Mouse (Mus musculus): ENCODE measurements at regions not wholly inside any gene's neighbourhood (a gene's known extent, or its start where the extent isn't known, plus 50 kb on each side); places are given as distances from the start of the nearest gene placed in this dataset.

DNA sequence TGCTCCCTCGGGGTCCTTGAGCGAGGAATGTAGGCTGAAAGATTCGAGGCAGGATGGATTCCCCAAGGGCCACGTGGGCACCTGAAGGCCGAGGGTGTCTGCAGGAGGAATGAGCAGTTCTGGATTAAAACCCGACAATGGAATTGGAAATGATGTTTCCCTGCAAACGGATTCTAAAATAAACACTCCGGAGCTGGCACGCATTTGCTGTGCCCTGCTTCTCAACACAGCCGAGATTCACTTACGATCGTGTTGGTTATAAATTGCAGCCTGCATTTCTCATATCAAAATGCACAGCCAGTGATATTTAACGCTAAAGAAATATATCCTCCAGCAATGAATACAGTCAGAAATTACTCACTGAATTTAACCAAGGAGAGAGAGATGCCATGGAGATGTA lies 169.4 kb upstream of the Fam19a5 start:
- no peak for DNase-seq

GRCm38 (mm10) chr15:87375596-87376194 lies 168.4 kb upstream of the Fam19a5 start:
- no peak for DNase-seq

- no peak for DNase-seq
Measured at GRCm38 (mm10) chr15:87383551-87384265, 160.4 kb upstream of the Fam19a5 start.

- no peak for DNase-seq
Measured at GRCm38 (mm10) chr15:87384279-87385066, 159.6 kb upstream of the Fam19a5 start.

GRCm38 (mm10) chr15:87386513-87386983 lies 157.6 kb upstream of the Fam19a5 start:
- DNase-seq = no peak

- DNase-seq = no peak
Measured at GRCm38 (mm10) chr15:87391395-87391794, 152.7 kb upstream of the Fam19a5 start.

DNA sequence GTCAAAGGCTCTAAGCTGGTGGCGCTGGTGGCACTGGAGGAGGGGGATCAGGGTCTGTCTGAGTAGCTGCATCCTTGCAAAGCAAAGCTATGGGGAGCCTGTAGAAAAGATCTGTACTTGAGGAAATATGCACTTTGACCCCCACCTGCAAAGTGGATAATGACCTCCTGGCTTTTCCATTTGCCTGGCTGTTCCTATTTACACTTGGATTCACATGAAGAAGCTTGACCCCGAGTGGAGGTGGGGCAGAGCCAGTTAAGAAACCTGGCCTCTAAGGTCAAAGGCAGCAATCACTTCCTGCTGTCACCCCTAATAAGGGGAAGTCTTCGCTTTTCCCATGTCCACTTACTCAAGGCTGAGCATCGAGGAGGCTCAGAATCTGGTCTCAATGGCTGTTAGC lies 145.7 kb upstream of the Fam19a5 start:
- no peak for DNase-seq

GRCm38 (mm10) chr15:87405689-87406088 lies 138.4 kb upstream of the Fam19a5 start:
- no peak for DNase-seq

DNA sequence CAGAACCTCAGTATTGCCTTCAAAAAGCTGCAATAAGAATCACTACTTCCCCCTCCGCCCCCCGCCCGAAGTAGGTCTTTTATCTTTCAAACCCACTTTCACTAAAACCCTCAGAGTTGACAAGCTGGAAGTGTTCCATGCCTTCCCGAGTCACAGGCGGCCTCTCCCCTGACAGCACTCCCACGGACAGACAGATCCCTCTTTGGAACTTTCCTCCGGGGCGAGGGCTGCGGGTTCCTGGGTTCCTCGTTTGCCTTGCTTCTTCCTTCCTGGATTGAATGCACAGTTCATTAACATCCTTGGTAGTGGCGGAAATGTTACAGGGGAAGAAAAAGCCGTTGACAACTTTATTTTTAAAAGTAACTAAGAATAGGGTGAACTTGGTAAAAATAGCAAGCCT lies 132.1 kb upstream of the Fam19a5 start:
- DNase-seq = no peak

DNA sequence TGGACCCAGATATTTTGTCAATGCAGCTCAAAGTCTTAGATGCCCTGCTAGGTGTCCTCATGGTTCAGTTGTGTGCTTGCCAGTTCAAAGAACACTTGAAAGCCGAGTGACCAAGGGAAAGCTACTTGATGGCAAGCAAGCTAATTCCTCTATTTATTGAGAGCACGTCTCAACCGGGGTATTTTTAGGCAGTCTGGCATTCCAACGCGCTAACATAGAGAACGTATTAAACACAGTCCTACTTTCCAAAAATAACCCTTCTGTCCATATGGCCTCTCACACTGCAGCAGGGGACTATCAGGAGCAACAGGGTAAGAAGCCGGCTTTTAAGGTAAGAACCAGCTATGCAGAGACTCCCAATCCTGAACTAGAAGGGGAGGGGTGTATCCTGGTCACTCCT lies 128.1 kb upstream of the Fam19a5 start:
- DNase-seq = no peak

DNA sequence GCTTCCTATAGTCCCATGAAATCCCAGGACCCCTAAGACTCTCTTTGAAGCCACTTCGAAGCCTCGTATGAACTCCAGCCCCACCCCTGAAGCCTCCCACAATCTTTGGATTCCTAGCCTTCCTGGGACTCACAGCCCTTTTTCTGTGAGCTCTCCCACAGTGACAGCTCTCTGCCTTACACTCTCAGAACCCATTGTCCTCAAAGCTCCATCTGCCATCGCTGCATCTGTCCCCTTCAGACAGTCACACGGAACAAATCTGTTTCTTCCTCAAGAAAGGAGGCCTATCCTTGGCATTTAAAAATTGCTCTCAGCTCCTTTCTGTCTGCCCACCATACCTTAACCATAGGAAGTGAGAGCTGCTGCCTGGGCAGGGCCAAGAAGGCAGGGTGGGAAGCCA lies 122.4 kb upstream of the Fam19a5 start:
- no peak for DNase-seq

GRCm38 (mm10) chr15:87433306-87433705 lies 110.8 kb upstream of the Fam19a5 start:
- DNase-seq = no peak

DNA sequence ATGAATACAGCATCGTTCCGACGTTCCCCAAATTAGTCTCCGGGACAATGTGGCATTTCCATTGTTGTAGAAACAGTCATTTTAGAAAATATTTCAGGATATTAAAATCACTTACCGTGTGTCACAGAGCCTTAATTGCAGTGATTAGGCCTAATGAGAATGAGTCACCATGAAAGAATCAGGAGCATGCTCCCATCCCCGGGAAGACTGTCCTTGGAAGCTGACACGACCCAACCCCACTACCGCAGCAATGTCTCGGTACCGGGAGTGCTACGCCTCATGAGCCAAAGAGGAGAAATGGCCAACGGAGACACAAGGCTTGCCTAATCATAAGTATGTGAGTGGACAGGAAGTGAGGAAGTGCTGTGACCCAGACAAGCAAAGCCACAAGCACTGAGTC lies 110.2 kb upstream of the Fam19a5 start:
- no peak for DNase-seq

GRCm38 (mm10) chr15:87435566-87435965 lies 108.5 kb upstream of the Fam19a5 start:
- DNase-seq = no peak

DNA sequence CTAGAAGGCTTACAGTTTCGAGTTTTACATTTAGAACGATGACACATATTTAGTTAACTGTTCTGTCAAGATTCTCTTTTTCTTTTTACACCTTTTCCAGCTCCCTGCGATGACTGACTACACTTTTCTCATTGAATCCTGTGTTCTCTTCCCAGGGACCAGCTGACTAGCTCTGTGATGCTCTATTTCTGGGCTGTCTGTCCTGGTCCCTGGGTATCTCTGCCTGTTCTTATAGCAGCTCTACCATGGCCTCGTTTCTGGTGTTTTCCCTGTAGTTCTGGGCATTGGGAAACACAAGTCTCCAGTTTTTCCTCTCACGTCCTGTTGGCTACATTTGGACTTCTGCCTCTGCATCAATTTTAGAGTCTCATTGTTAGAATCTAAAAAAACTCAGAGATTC lies 106.5 kb upstream of the Fam19a5 start:
- no peak for DNase-seq

DNA sequence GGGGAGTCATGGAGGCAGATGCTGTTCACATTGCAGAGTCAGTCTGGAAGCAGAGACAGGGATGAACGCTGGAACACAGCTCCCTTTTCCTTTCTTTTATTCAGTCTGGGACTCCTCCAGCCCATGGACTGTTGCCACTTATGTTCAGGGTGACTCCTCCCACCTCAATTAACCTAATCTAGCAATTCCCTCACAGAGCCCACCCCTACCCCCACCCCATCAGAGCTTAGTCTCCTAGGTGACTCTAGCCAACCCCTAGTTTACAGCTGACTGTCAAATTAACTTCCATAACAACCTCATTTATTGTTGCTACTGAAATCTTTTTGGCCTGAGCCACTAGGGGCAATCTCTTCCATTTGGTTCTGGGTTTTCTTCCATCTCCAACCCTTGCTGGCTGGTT lies 85.2 kb upstream of the Fam19a5 start:
- no peak for DNase-seq

GRCm38 (mm10) chr15:87476247-87476646 lies 67.9 kb upstream of the Fam19a5 start:
- no peak for DNase-seq

- no peak for DNase-seq
Measured at GRCm38 (mm10) chr15:87476862-87477490, 67.1 kb upstream of the Fam19a5 start.

GRCm38 (mm10) chr15:87480758-87481157 lies 63.3 kb upstream of the Fam19a5 start:
- no peak for DNase-seq
